Mouse (Mus musculus) liver, embryonic 14.5 days (tissue): ENCODE results near the gene Ndufb6.

Experiments
- CTCF ChIP-seq: IDR thresholded peaks from 2 replicates; pipeline ENCODE4 v1.5.1; 2016; ENCODE audit warnings: antibody characterized with exemption, low read depth, control low read depth
- EP300 ChIP-seq: IDR thresholded peaks from 2 replicates; pipeline ENCODE4 v1.6.1; 2016; ENCODE audit warnings: antibody characterized with exemption, low read depth

DNA sequence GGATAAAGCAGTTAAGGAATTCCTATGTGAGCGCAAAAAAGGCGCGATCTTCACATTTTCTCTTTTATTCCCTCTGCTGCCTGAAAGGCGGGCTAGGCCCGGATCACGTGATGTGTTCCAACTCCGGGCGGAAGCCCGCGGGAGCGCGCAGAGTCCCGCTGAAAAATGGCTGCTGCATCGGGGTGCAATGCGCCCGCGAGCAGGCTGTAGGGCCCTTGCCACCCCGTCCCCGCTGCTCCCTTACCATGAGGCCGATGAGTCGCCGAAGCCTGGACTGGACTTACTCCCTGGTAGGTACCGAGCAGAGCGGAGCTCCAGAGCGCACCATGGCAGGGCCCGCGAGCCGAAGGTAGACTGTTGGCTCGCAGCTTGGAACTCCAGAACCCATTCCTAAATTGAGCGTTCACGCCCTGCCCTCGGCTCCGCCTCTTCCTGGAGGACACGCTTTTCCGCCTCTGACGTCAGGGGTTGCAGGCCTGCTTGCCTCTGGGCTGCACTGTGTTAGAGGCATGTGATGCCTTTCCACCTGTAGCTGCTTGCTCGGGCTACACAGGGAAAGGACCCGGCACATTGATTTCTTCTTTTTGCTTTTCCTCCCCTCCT, 9.7 kb downstream of the Ndufb6 start, which contains the start of the genes Smim27 and Topors:
- TF ChIP-seq CTCF (no peak; the same call in 1 of the 2 replicates), EP300 (peak; percentile 28; the same call in 1 of the 2 replicates)
